Mouse (Mus musculus) neural tube, embryonic 11.5 days (tissue): Measurements from ENCODE around the gene Cep41. TPM values are rescaled to one million over a fixed set of nuclear protein-coding genes. Genes with fewer than 3 reads are reported as not detected.
A peak's percentile ranks its signal among the peaks of the same experiment; 100 is the strongest.

Experiments
- ATAC-seq: fragments of 200-750 bp; cut with Nextera tagmentation; 2 replicates; pipeline ENCODE4 v1.8.0; 2017; ENCODE audit warnings: moderate number of reproducible peaks, mild to moderate bottlenecking, moderate TSS enrichment, moderate library complexity; ENCODE audit not compliant: insufficient read depth, low FRiP score, low TSS enrichment
- DNase-seq: peaks from one replicate; pipeline ENCODE4 v3.0.0-alpha.2; 2015; ENCODE audit warnings: low spot score
- H3K27ac ChIP-seq: fragments of 300-500 bp; sonication (generic); 2 replicates; pipeline ENCODE4 v1.5.1; 2014; ENCODE audit warnings: low read depth, mild to moderate bottlenecking, low read length
- H3K27me3 ChIP-seq: fragments of 300-500 bp; sonication (generic); 2 replicates; pipeline ENCODE4 v1.6.1; 2014; ENCODE audit warnings: mild to moderate bottlenecking, low read length, mixed read lengths; ENCODE audit not compliant: control insufficient read depth, insufficient read depth
- H3K36me3 ChIP-seq: fragments of 300-500 bp; sonication (generic); 2 replicates; pipeline ENCODE4 v1.6.1; 2014; ENCODE audit warnings: mild to moderate bottlenecking, low read length, moderate library complexity, mixed read lengths; ENCODE audit not compliant: control insufficient read depth, insufficient read depth
- H3K4me1 ChIP-seq: fragments of 300-500 bp; sonication (generic); 2 replicates; pipeline ENCODE4 v1.6.1; 2014; ENCODE audit warnings: low read length, mixed read lengths; ENCODE audit not compliant: control insufficient read depth, insufficient read depth
- H3K4me2 ChIP-seq: fragments of 300-500 bp; sonication (generic); 2 replicates; pipeline ENCODE4 v1.6.1; 2014; ENCODE audit warnings: low read depth, mild to moderate bottlenecking, moderate library complexity
- H3K4me3 ChIP-seq: fragments of 300-500 bp; sonication (generic); 2 replicates; pipeline ENCODE4 v1.5.1; 2014; ENCODE audit warnings: low read depth, low read length
- H3K9ac ChIP-seq: fragments of 300-500 bp; sonication (generic); 2 replicates; pipeline ENCODE4 v1.6.1; 2014; ENCODE audit warnings: mild to moderate bottlenecking, low read length
- H3K9me3 ChIP-seq: fragments of 300-500 bp; sonication (generic); 2 replicates; pipeline ENCODE4 v1.6.1; 2016; ENCODE audit warnings: low read length; ENCODE audit not compliant: control insufficient read depth
- WGBS: fragments of 180-500 bp; shearing (Covaris S2); extraction: QIAGEN DNeasy Blood & Tissue Kit; methylation state at CpG from one replicate; pipeline ENCODE4 v1.1.7; 2014; 5-methylcytosine and 5-hydroxymethylcytosine counted together
- polyA plus RNA-seq: library from polyadenylated mRNA; unstranded; fragments of >200 nt; fragmentation: Nextera tagmentation; extraction: Ambion mirVana; gene quantifications from 2 replicates; pipeline ENCODE4 v1.2.1, GENCODE M21; 2014

Gene Cep41
- polyA plus RNA-seq, 1 experiment from 2014 or later: 27.9 TPM

- DNase-seq (no peak), ATAC-seq (no peak)
- H3K4me2 ChIP-seq: no peak overlapping the region
Observed at GRCm38 (mm10) chr6:30654402-30654859, 39.1 kb downstream of the Cep41 start.

GRCm38 (mm10) chr6:30653518-30653917 is 40.0 kb downstream of the Cep41 start:
- H3K4me1 ChIP-seq: peaks cover 36% of the 10 kb centered on the region
- H3K36me3 ChIP-seq: no peaks in the 10 kb centered on the region
- H3K27ac ChIP-seq: peak overlapping the region; percentile 71
- ATAC-seq (no peak), DNase-seq (no peak)
- H3K27me3 ChIP-seq: no peaks in the 10 kb centered on the region
- no peak overlapping the region for H3K4me3 ChIP-seq
- WGBS: 65% methylated on average over 6 of the region's 6 CpGs
- H3K9me3 ChIP-seq: no peaks in the 10 kb centered on the region
- no peak overlapping the region for H3K9ac ChIP-seq
- no peak overlapping the region for H3K4me2 ChIP-seq

More at GRCm38 (mm10) chr6:30654402-30654859, 39.1 kb downstream of the Cep41 start:
- Histone ChIP-seq H3K36me3 (no peaks in the 10 kb centered on the region), H3K9ac (no peak overlapping the region), H3K4me3 (no peak overlapping the region), H3K9me3 (no peaks in the 10 kb centered on the region), H3K27me3 (no peaks in the 10 kb centered on the region), H3K27ac (peak overlapping the region; percentile 46; the same call in 1 of the 2 replicates), H3K4me1 (peaks cover 33% of the 10 kb centered on the region)
- WGBS: 34% methylated on average over 6 of the region's 6 CpGs

GRCm38 (mm10) chr6:30652425-30653188 is 40.9 kb downstream of the Cep41 start:
- no peak for DNase-seq
- H3K4me1 ChIP-seq: peaks cover 36% of the 10 kb centered on the region

GRCm38 (mm10) chr6:30649651-30650296 is 43.8 kb downstream of the Cep41 start:
- Histone ChIP-seq H3K9ac (no peak overlapping the region), H3K4me2 (no peak overlapping the region), H3K4me1 (peaks cover 21% of the 10 kb centered on the region), H3K4me3 (no peak overlapping the region), H3K27ac (no peak overlapping the region), H3K36me3 (no peaks in the 10 kb centered on the region), H3K9me3 (no peaks in the 10 kb centered on the region), H3K27me3 (no peaks in the 10 kb centered on the region)
- ATAC-seq (no peak), DNase-seq (no peak)
- 71% methylated on average over 11 of the region's 11 CpGs for WGBS

More at GRCm38 (mm10) chr6:30652425-30653188, 40.9 kb downstream of the Cep41 start:
- Histone ChIP-seq H3K4me3 (no peak overlapping the region), H3K36me3 (no peaks in the 10 kb centered on the region), H3K4me2 (no peak overlapping the region), H3K9ac (no peak overlapping the region), H3K9me3 (no peaks in the 10 kb centered on the region), H3K27me3 (no peaks in the 10 kb centered on the region), H3K27ac (peak overlapping the region; percentile 71)
- no peak for ATAC-seq
- WGBS: 52% methylated on average over 9 of the region's 9 CpGs

GRCm38 (mm10) chr6:30645379-30645778 is 48.2 kb downstream of the Cep41 start:
- WGBS: 56% methylated on average over 6 of the region's 6 CpGs
- H3K27ac ChIP-seq: no peak overlapping the region

GRCm38 (mm10) chr6:30644462-30644861 is 49.1 kb downstream of the Cep41 start:
- Histone ChIP-seq H3K4me1 (peaks cover 4% of the 10 kb centered on the region; the same call in 1 of the 2 replicates), H3K9me3 (no peaks in the 10 kb centered on the region), H3K4me2 (no peak overlapping the region), H3K27me3 (no peaks in the 10 kb centered on the region), H3K4me3 (no peak overlapping the region), H3K9ac (no peak overlapping the region), H3K36me3 (no peaks in the 10 kb centered on the region), H3K27ac (no peak overlapping the region)
- ATAC-seq (no peak), DNase-seq (no peak)
- 49% methylated on average over 3 of the region's 3 CpGs for WGBS

More at GRCm38 (mm10) chr6:30645379-30645778, 48.2 kb downstream of the Cep41 start:
- ATAC-seq (no peak), DNase-seq (no peak)
- Histone ChIP-seq H3K36me3 (no peaks in the 10 kb centered on the region), H3K4me3 (no peak overlapping the region), H3K9me3 (no peaks in the 10 kb centered on the region), H3K4me1 (peaks cover 5% of the 10 kb centered on the region; the same call in 1 of the 2 replicates), H3K4me2 (no peak overlapping the region), H3K9ac (no peak overlapping the region), H3K27me3 (no peaks in the 10 kb centered on the region)

GRCm38 (mm10) chr6:30643694-30644460 is 49.7 kb downstream of the Cep41 start:
- Histone ChIP-seq H3K4me1 (no peaks in the 10 kb centered on the region), H3K9me3 (no peaks in the 10 kb centered on the region), H3K4me2 (no peak overlapping the region), H3K9ac (no peak overlapping the region), H3K27me3 (no peaks in the 10 kb centered on the region), H3K27ac (no peak overlapping the region), H3K4me3 (no peak overlapping the region), H3K36me3 (no peaks in the 10 kb centered on the region)
- WGBS: 80% methylated on average over 12 of the region's 12 CpGs
- ATAC-seq (no peak), DNase-seq (no peak)

GRCm38 (mm10) chr6:30638674-30639268 is 54.8 kb downstream of the Cep41 start, which contains the start of gene Cpa1:
Gene Cpa1, plus strand, starts transcription at chr6:30639218.
- Histone ChIP-seq H3K4me3 (no peak within 1 kb of the TSS), H3K27ac (no peak within 1 kb of the TSS), H3K9me3 (no peaks in the 10 kb centered on the region), H3K27me3 (no peaks in the 10 kb centered on the region), H3K36me3 (no peaks in the 10 kb centered on the region), H3K9ac (no peak within 1 kb of the TSS), H3K4me1 (peaks cover 10% of the 10 kb centered on the region; the same call in 1 of the 2 replicates), H3K4me2 (no peak within 1 kb of the TSS)
- 85% methylated on average over 5 of the region's 5 CpGs for WGBS
- DNase-seq: no peak
- no peak for ATAC-seq
